Mouse (Mus musculus) limb, embryonic 12.5 days (tissue): Measurements from ENCODE around the gene Rnf151. TPM values are rescaled to one million over a fixed set of nuclear protein-coding genes. Genes with fewer than 3 reads are reported as not detected.
"Not testable (repeated sequence)": the region's sequence is repeated elsewhere in the genome, so short reads cannot be mapped to it uniquely, and the experiment has no call there.

Experiments used
- ATAC-seq: fragments of 200-750 bp; cut with Nextera tagmentation; 2 replicates; pipeline ENCODE4 v1.8.0; 2017; ENCODE audit warnings: low read depth, moderate TSS enrichment; ENCODE audit not compliant: insufficient number of reproducible peaks, insufficient read depth, low FRiP score, low TSS enrichment
- H3K27ac ChIP-seq: fragments of 300-500 bp; sonication (generic); 2 replicates; pipeline ENCODE4 v1.5.1; 2016; ENCODE audit warnings: mild to moderate bottlenecking, moderate library complexity
- H3K27me3 ChIP-seq: fragments of 300-500 bp; sonication (generic); 2 replicates; pipeline ENCODE4 v1.6.1; 2016; ENCODE audit warnings: mild to moderate bottlenecking, moderate library complexity
- H3K36me3 ChIP-seq: fragments of 300-500 bp; sonication (generic); 2 replicates; pipeline ENCODE4 v1.6.1; 2016; ENCODE audit warnings: mild to moderate bottlenecking, moderate library complexity
- H3K4me1 ChIP-seq: fragments of 300-500 bp; sonication (generic); replicated peaks from 2 replicates; pipeline ENCODE4 v1.6.1; 2016
- H3K4me2 ChIP-seq: fragments of 300-500 bp; sonication (generic); 2 replicates; pipeline ENCODE4 v1.6.1; 2016; ENCODE audit warnings: mild to moderate bottlenecking, moderate library complexity
- H3K4me3 ChIP-seq: fragments of 300-500 bp; sonication (generic); replicated peaks from 2 replicates; pipeline ENCODE4 v1.5.1; 2016; ENCODE audit warnings: mild to moderate bottlenecking
- H3K9ac ChIP-seq: fragments of 300-500 bp; sonication (generic); replicated peaks from 2 replicates; pipeline ENCODE4 v1.6.1; 2016; ENCODE audit warnings: mild to moderate bottlenecking, moderate library complexity
- H3K9me3 ChIP-seq: fragments of 300-500 bp; sonication (generic); 2 replicates; pipeline ENCODE4 v1.6.1; 2016; ENCODE audit warnings: mild to moderate bottlenecking, moderate library complexity
- WGBS: fragments of 180-500 bp; shearing (Covaris S2); methylation state at CpG from one replicate; pipeline ENCODE4 v1.1.7; 2016; 5-methylcytosine and 5-hydroxymethylcytosine counted together
- polyA plus RNA-seq: library from polyadenylated mRNA; unstranded; fragments of >200 nt; fragmentation: Nextera tagmentation; extraction: Ambion mirVana; gene quantifications from 2 replicates; pipeline ENCODE4 v1.2.1, GENCODE M21; 2016

Rnf151 gene
- polyA plus RNA-seq, 1 experiment from 2014 or later = 0.29 TPM

DNA sequence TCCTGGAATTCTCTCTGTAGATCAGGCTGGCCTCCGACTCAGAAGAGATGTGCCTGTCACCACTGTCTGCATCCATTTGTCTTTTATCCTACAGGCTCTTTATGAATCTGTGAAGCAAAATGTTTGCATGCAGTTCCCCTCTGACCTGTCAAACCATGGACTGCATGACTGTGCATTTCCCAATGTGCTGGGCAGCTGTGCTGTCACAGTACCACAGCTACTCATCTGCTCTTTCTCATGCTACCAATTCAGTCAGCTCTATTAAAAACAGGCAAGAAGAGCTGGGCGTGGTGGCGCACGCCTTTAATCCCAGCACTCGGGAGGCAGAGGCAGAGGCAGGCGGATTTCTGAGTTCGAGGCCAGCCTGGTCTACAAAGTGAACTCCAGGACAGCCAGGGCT is 50.9 kb downstream of the Rnf151 start:
- not testable (repeated sequence) for H3K27me3 ChIP-seq, H3K9ac ChIP-seq, H3K4me3 ChIP-seq, H3K27ac ChIP-seq, H3K4me2 ChIP-seq, H3K36me3 ChIP-seq, H3K9me3 ChIP-seq, ATAC-seq
- 65% methylated on average over 7 of the region's 7 CpGs for WGBS
- H3K4me1 ChIP-seq = peaks cover 24% of the 10 kb centered on the region

Other genes starting within 250 kb of the Rnf151 start
- 37.2 and 45.6 TPM in 2 replicates for gene E4f1, start 247.8 kb downstream of the Rnf151 start, polyA plus RNA-seq
- gene Pgp, start 247.7 kb downstream of the Rnf151 start, polyA plus RNA-seq = 54.9 and 56.6 TPM in 2 replicates
- not detected in 2 replicates for gene Bricd5, start 244.2 kb downstream of the Rnf151 start, polyA plus RNA-seq
- 34.7 and 35.5 TPM in 2 replicates for gene Mlst8, start 239.0 kb downstream of the Rnf151 start, polyA plus RNA-seq
- gene Caskin1, start 229.5 kb downstream of the Rnf151 start, polyA plus RNA-seq = 6.1 and 6.5 TPM in 2 replicates
- 97.4 and 101 TPM in 2 replicates for gene Traf7, start 190.1 kb downstream of the Rnf151 start, polyA plus RNA-seq
- gene Rab26, start 183.9 kb downstream of the Rnf151 start, polyA plus RNA-seq = 3.2 and 4.0 TPM in 2 replicates
- gene Pkd1, start 168.2 kb downstream of the Rnf151 start, polyA plus RNA-seq = 23.2 and 32.2 TPM in 2 replicates
- gene Tsc2, start 85.4 kb downstream of the Rnf151 start, polyA plus RNA-seq = 68.6 and 77.7 TPM in 2 replicates
- 23.3 and 24.9 TPM in 2 replicates for gene Nthl1, start 85.4 kb downstream of the Rnf151 start, polyA plus RNA-seq
- gene Slc9a3r2, start 67.7 kb downstream of the Rnf151 start, polyA plus RNA-seq = 58.9 and 59.3 TPM in 2 replicates
- gene Npw, start 59.6 kb downstream of the Rnf151 start, polyA plus RNA-seq = 0.49 and 1.3 TPM in 2 replicates
- 24.5 and 28.4 TPM in 2 replicates for gene Zfp598, start 48.4 kb downstream of the Rnf151 start, polyA plus RNA-seq
- gene Syngr3, start 28.1 kb downstream of the Rnf151 start, polyA plus RNA-seq = 7.5 and 8.2 TPM in 2 replicates
- 49.7 and 53.5 TPM in 2 replicates for gene Gfer, start 21.9 kb downstream of the Rnf151 start, polyA plus RNA-seq
- gene Noxo1, start 21.8 kb downstream of the Rnf151 start, polyA plus RNA-seq = 1.7 and 1.8 TPM in 2 replicates
- gene Tbl3, start 10.4 kb downstream of the Rnf151 start, polyA plus RNA-seq = 99.7 and 103 TPM in 2 replicates
- gene Rps2, start 53 bp upstream of the Rnf151 start, polyA plus RNA-seq = 1,161 and 1,172 TPM in 2 replicates
- gene Ndufb10, start 6.4 kb upstream of the Rnf151 start, polyA plus RNA-seq = 206 and 217 TPM in 2 replicates
- gene Rpl3l, start 9.8 kb upstream of the Rnf151 start, polyA plus RNA-seq = not detected in 2 replicates
- 22.7 and 24.1 TPM in 2 replicates for gene Msrb1, start 18.6 kb upstream of the Rnf151 start, polyA plus RNA-seq
- 2.7 and 4.0 TPM in 2 replicates for gene Hs3st6, start 34.9 kb upstream of the Rnf151 start, polyA plus RNA-seq
- not detected in 2 replicates for gene Meiob, start 86.2 kb upstream of the Rnf151 start, polyA plus RNA-seq
- gene Hagh, start 122.1 kb upstream of the Rnf151 start, polyA plus RNA-seq = 26.3 and 27.6 TPM in 2 replicates
- gene Fahd1, start 132.3 kb upstream of the Rnf151 start, polyA plus RNA-seq = 18.6 and 22.5 TPM in 2 replicates
- gene Igfals, start 147.9 kb upstream of the Rnf151 start, polyA plus RNA-seq = 0.37 and 0.43 TPM in 2 replicates
- gene Nubp2, start 168.3 kb upstream of the Rnf151 start, polyA plus RNA-seq = 50.1 and 53.2 TPM in 2 replicates
- 40.4 and 46.1 TPM in 2 replicates for gene Spsb3, start 168.6 kb upstream of the Rnf151 start, polyA plus RNA-seq
- gene Eme2, start 177.0 kb upstream of the Rnf151 start, polyA plus RNA-seq = 32.8 and 47.1 TPM in 2 replicates
- 89.5 and 94.8 TPM in 2 replicates for gene Mrps34, start 177.1 kb upstream of the Rnf151 start, polyA plus RNA-seq
- 46.2 and 46.5 TPM in 2 replicates for gene Nme3, start 178.4 kb upstream of the Rnf151 start, polyA plus RNA-seq
- gene Mapk8ip3, start 218.9 kb upstream of the Rnf151 start, polyA plus RNA-seq = 45.0 and 46.5 TPM in 2 replicates
- 265 and 277 TPM in 2 replicates for gene Jpt2, start 242.6 kb upstream of the Rnf151 start, polyA plus RNA-seq